Mouse (Mus musculus) neural tube, embryonic 13.5 days (tissue): Measurements from ENCODE around the gene Hps5. TPM values are rescaled to one million over a fixed set of nuclear protein-coding genes. Genes with fewer than 3 reads are reported as not detected.
A peak's percentile ranks its signal among the peaks of the same experiment; 100 is the strongest.

Source experiments
- ATAC-seq: fragments of 200-750 bp; cut with Nextera tagmentation; 2 replicates; pipeline ENCODE4 v1.8.0; 2017; ENCODE audit warnings: low read depth, mild to moderate bottlenecking, moderate TSS enrichment, moderate library complexity
- H3K27ac ChIP-seq: fragments of 300-500 bp; sonication (generic); replicated peaks from 2 replicates; pipeline ENCODE4 v1.5.1; 2015; ENCODE audit warnings: moderate library complexity, mild to moderate bottlenecking, inconsistent platforms
- H3K27me3 ChIP-seq: fragments of 300-500 bp; sonication (generic); 2 replicates; pipeline ENCODE4 v1.6.1; 2015; ENCODE audit warnings: mild to moderate bottlenecking, inconsistent platforms
- H3K36me3 ChIP-seq: fragments of 300-500 bp; sonication (generic); 2 replicates; pipeline ENCODE4 v1.6.1; 2015; ENCODE audit warnings: mild to moderate bottlenecking, inconsistent platforms
- H3K4me1 ChIP-seq: fragments of 300-500 bp; sonication (generic); replicated peaks from 2 replicates; pipeline ENCODE4 v1.6.1; 2015; ENCODE audit warnings: inconsistent platforms
- H3K4me2 ChIP-seq: fragments of 300-500 bp; sonication (generic); 2 replicates; pipeline ENCODE4 v1.6.1; 2015; ENCODE audit warnings: inconsistent platforms, mild to moderate bottlenecking, moderate library complexity
- H3K4me3 ChIP-seq: fragments of 300-500 bp; sonication (generic); 2 replicates; pipeline ENCODE4 v1.5.1; 2015; ENCODE audit warnings: mild to moderate bottlenecking, inconsistent platforms
- H3K9ac ChIP-seq: fragments of 300-500 bp; sonication (generic); 2 replicates; pipeline ENCODE4 v1.6.1; 2015; ENCODE audit warnings: moderate library complexity, mild to moderate bottlenecking, inconsistent platforms
- H3K9me3 ChIP-seq: fragments of 300-500 bp; sonication (generic); 2 replicates; pipeline ENCODE4 v1.6.1; 2016; ENCODE audit warnings: inconsistent platforms
- WGBS: fragments of 180-500 bp; shearing (Covaris S2); methylation state at CpG from one replicate; pipeline ENCODE4 v1.1.7; 2015; 5-methylcytosine and 5-hydroxymethylcytosine counted together
- polyA plus RNA-seq: library from polyadenylated mRNA; unstranded; fragments of >200 nt; fragmentation: Nextera tagmentation; extraction: Ambion mirVana; gene quantifications from 2 replicates; pipeline ENCODE4 v1.2.1, GENCODE M21; 2015

Gene Hps5
- polyA plus RNA-seq, 1 experiment from 2014 or later: 16.4 TPM

DNA sequence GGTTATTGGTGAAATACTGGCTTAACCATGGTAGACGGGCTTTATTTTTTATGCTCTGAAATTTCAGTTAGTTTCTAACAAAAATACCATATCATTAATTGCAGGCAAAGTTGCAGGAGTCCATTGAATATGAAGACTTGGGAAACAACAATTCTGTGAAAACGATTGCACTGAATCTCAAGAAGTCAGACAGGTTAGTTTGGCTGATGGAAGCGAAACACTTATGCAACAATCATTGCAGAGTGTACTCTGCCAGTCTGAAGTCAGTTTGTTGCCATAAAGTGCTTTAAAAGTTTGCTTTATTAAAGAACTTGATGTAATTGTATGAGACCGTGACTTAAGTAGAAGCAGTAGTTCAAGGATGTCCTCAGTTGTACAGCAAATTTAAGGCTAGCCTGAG, 18.1 kb upstream of the Hps5 start:
- WGBS: 91% methylated on average over 4 of the region's 4 CpGs
- Histone ChIP-seq H3K27ac (no peak overlapping the region), H3K9me3 (no peaks in the 10 kb centered on the region), H3K4me1 (no peaks in the 10 kb centered on the region), H3K4me3 (no peak overlapping the region), H3K4me2 (no peak overlapping the region), H3K27me3 (no peaks in the 10 kb centered on the region), H3K9ac (no peak overlapping the region), H3K36me3 (peaks cover 88% of the 10 kb centered on the region)
- no peak for ATAC-seq

DNA sequence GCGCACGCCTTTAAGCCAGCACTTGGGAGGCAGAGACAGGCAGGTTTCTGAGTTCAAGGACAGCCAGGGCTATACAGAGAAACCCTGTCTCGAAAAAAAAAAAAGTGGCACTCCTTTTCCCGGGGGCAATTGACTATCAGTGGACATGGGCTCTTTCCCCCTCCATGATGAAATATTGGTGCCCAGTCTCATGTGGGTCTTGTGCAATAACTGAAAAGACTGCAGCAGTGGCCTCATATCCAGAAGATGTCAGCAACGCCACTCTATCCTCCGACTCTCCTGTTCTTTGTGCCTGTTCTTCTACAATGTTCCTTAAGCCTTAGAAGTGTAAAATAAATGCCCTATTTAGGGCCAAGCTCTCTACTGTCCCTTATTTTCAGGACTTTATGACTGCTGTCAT, 14.5 kb upstream of the Hps5 start:
- no peak overlapping the region for H3K9ac ChIP-seq
- no peak overlapping the region for H3K4me2 ChIP-seq
- H3K36me3 ChIP-seq: peaks cover 84% of the 10 kb centered on the region
- no peaks in the 10 kb centered on the region for H3K4me1 ChIP-seq
- H3K27me3 ChIP-seq: no peaks in the 10 kb centered on the region
- H3K4me3 ChIP-seq: no peak overlapping the region
- H3K27ac ChIP-seq: no peak overlapping the region
- no peaks in the 10 kb centered on the region for H3K9me3 ChIP-seq
- ATAC-seq: no peak
- WGBS: 96% methylated on average over 6 of the region's 6 CpGs

GRCm38 (mm10) chr7:46796779-46797178, 915 bp upstream of the Hps5 start:
- H3K9me3 ChIP-seq: no peaks in the 10 kb centered on the region
- no peak for ATAC-seq
- peaks cover 21% of the 10 kb centered on the region for H3K36me3 ChIP-seq
- peak overlapping the region; percentile 94 for H3K4me3 ChIP-seq
- H3K27ac ChIP-seq: no peak overlapping the region
- peak overlapping the region; percentile 95 for H3K9ac ChIP-seq
- WGBS: 64% methylated on average over 6 of the region's 6 CpGs
- peak overlapping the region; percentile 96 for H3K4me2 ChIP-seq
- no peaks in the 10 kb centered on the region for H3K27me3 ChIP-seq
- H3K4me1 ChIP-seq: peaks cover 32% of the 10 kb centered on the region

- H3K4me3 ChIP-seq: peak overlapping the region; percentile 94
- H3K9ac ChIP-seq: peak overlapping the region; percentile 95
- H3K4me2 ChIP-seq: peak overlapping the region; percentile 96
- H3K9me3 ChIP-seq: no peaks in the 10 kb centered on the region
- H3K27ac ChIP-seq: peak overlapping the region; percentile 87
- peaks cover 32% of the 10 kb centered on the region for H3K4me1 ChIP-seq
- no peaks in the 10 kb centered on the region for H3K27me3 ChIP-seq
- H3K36me3 ChIP-seq: peaks cover 17% of the 10 kb centered on the region
- no peak; the same call in 1 of the 2 replicates for ATAC-seq
- WGBS: 0% methylated on average over 31 of the region's 31 CpGs
Measured at GRCm38 (mm10) chr7:46796206-46796679, 379 bp upstream of the Hps5 start.

GRCm38 (mm10) chr7:46793871-46794270, 2.0 kb downstream of the Hps5 start:
- Histone ChIP-seq H3K9ac (no peak overlapping the region), H3K27me3 (no peaks in the 10 kb centered on the region), H3K9me3 (no peaks in the 10 kb centered on the region), H3K4me1 (peaks cover 32% of the 10 kb centered on the region), H3K4me3 (no peak overlapping the region), H3K27ac (no peak overlapping the region), H3K36me3 (peaks cover 16% of the 10 kb centered on the region), H3K4me2 (no peak overlapping the region)
- ATAC-seq: no peak
- 91% methylated on average over 4 of the region's 4 CpGs for WGBS

DNA sequence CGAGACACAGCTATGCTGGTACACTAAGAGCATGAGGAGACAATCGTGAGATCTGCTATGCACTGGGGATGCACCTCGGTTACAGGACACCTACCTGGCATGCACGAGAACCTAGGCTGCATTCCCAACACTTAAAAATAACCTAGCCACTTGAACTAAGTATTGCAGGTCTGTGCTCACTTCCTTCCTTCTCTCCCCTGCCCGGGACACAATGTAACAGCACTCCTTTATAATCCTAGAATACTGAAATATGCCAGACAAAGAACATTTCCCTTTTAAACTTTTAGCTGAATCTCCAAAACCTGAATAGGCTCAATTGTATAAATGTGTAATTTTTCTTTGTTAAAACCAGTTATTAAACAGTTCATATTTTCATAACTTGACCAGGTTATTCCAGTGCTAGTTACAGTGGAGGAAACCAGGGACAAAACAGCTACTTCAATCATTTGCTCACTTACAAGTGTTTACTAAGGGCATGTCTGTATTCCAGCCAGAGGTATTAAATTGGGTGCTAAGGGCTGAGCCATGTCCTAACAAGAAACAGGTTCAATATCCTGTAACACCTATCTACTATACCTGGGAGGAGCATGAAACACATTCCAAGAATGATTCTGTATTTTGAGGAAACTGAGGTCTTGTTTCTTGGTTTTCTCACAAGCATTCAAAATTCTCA, 6.6 kb downstream of the Hps5 start:
- WGBS: 94% methylated on average over 5 of the region's 5 CpGs
- peaks cover 56% of the 10 kb centered on the region for H3K36me3 ChIP-seq

DNA sequence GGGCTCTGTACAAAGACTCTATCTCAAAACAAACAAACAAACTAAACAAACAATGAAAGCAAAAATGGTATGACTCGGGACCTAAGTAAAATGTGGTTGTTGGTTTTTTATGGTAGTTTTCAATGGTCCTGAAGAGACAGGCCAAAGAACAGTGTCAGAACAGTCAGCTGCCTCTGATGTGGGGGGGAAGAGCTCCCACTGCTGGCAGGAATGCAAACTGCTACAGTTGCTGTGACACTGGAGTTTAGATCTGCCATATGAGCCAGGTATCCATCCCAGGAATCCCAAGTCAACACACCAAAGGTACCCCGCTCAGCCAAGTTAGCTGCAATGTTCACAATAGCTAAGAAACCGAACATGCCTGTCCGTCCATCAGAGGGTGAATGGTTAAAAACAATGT, 25.2 kb downstream of the Hps5 start:
- Histone ChIP-seq H3K4me1 (no peaks in the 10 kb centered on the region), H3K4me2 (no peak overlapping the region), H3K9ac (no peak overlapping the region), H3K27me3 (no peaks in the 10 kb centered on the region), H3K9me3 (no peaks in the 10 kb centered on the region), H3K27ac (no peak overlapping the region), H3K36me3 (peaks cover 90% of the 10 kb centered on the region), H3K4me3 (no peak overlapping the region)
- 67% methylated on average over 4 of the region's 4 CpGs for WGBS
- no peak for ATAC-seq

More for the DNA sequence above, 6.6 kb downstream of the Hps5 start:
- no peaks in the 10 kb centered on the region for H3K27me3 ChIP-seq
- H3K4me3 ChIP-seq: no peak overlapping the region
- no peak overlapping the region for H3K27ac ChIP-seq
- no peaks in the 10 kb centered on the region for H3K9me3 ChIP-seq
- ATAC-seq: no peak
- no peak overlapping the region for H3K4me2 ChIP-seq
- H3K4me1 ChIP-seq: peaks cover 10% of the 10 kb centered on the region
- no peak overlapping the region for H3K9ac ChIP-seq

DNA sequence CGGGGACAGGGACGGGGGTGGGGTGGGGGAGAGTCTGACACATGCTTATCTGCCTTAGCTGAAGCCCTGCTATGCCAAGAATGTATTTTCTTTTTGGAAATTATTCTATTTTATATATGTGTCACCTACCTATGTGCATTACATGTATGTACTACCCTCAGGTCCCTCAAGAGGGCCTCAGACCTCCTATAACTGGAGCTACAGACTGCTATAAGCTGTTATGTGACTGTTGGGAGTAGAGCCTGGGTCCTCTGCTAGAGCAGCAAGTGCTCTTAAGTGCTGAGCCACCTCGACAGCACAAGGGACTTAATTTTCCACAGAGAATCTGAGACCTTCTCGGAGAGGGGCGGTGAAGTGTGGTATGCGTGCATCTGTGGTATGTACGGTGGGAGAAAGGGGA, 27.4 kb downstream of the Hps5 start:
- ATAC-seq: no peak
- no peak overlapping the region for H3K4me2 ChIP-seq
- H3K27ac ChIP-seq: no peak overlapping the region
- no peak overlapping the region for H3K4me3 ChIP-seq
- 92% methylated on average over 7 of the region's 7 CpGs for WGBS
- peaks cover 88% of the 10 kb centered on the region for H3K36me3 ChIP-seq
- H3K9me3 ChIP-seq: no peaks in the 10 kb centered on the region
- no peaks in the 10 kb centered on the region for H3K27me3 ChIP-seq
- no peaks in the 10 kb centered on the region for H3K4me1 ChIP-seq
- H3K9ac ChIP-seq: no peak overlapping the region

GRCm38 (mm10) chr7:46767371-46767770, 28.5 kb downstream of the Hps5 start:
- peaks cover 89% of the 10 kb centered on the region for H3K36me3 ChIP-seq
- H3K9me3 ChIP-seq: no peaks in the 10 kb centered on the region
- no peak overlapping the region for H3K4me3 ChIP-seq
- H3K9ac ChIP-seq: no peak overlapping the region
- H3K27me3 ChIP-seq: no peaks in the 10 kb centered on the region
- no peak for ATAC-seq
- no peak overlapping the region for H3K4me2 ChIP-seq
- H3K27ac ChIP-seq: no peak overlapping the region
- no peaks in the 10 kb centered on the region for H3K4me1 ChIP-seq

- peaks cover 96% of the 10 kb centered on the region for H3K36me3 ChIP-seq
- no peak overlapping the region for H3K9ac ChIP-seq
Measured at GRCm38 (mm10) chr7:46764672-46765071, 31.2 kb downstream of the Hps5 start.

GRCm38 (mm10) chr7:46762601-46763000, 33.3 kb downstream of the Hps5 start:
- no peak overlapping the region for H3K27ac ChIP-seq
- 93% methylated on average over 5 of the region's 5 CpGs for WGBS
- peaks cover 94% of the 10 kb centered on the region for H3K36me3 ChIP-seq
- no peak overlapping the region for H3K9ac ChIP-seq
- no peaks in the 10 kb centered on the region for H3K4me1 ChIP-seq
- H3K9me3 ChIP-seq: no peaks in the 10 kb centered on the region
- no peak overlapping the region for H3K4me2 ChIP-seq
- H3K4me3 ChIP-seq: no peak overlapping the region
- no peak for ATAC-seq
- H3K27me3 ChIP-seq: no peaks in the 10 kb centered on the region

More at GRCm38 (mm10) chr7:46764672-46765071, 31.2 kb downstream of the Hps5 start:
- H3K4me1 ChIP-seq: no peaks in the 10 kb centered on the region
- WGBS: 92% methylated on average over 8 of the region's 8 CpGs
- H3K27ac ChIP-seq: no peak overlapping the region
- no peak overlapping the region for H3K4me3 ChIP-seq
- no peak overlapping the region for H3K4me2 ChIP-seq
- H3K9me3 ChIP-seq: no peaks in the 10 kb centered on the region
- no peak for ATAC-seq
- H3K27me3 ChIP-seq: no peaks in the 10 kb centered on the region

GRCm38 (mm10) chr7:46761049-46761795, 34.6 kb downstream of the Hps5 start:
- Histone ChIP-seq H3K36me3 (peaks cover 83% of the 10 kb centered on the region), H3K4me2 (no peak overlapping the region), H3K27ac (no peak overlapping the region), H3K27me3 (no peaks in the 10 kb centered on the region), H3K9ac (no peak overlapping the region), H3K4me1 (no peaks in the 10 kb centered on the region), H3K4me3 (no peak overlapping the region), H3K9me3 (no peaks in the 10 kb centered on the region)
- WGBS: 73% methylated on average over 11 of the region's 11 CpGs
- no peak for ATAC-seq
